11 mouse cellular contexts compared by ENCODE assay signal in genomic region chr10:46718349-46719087, GRCm38 (mm10).
DNase-seq lines count a peak whose midpoint lies in the region; ATAC-seq and TF ChIP-seq lines count a peak whose summit lies in the region.
"Had no signal": no experiment of that assay in that cellular context is flagged by ENCODE, and none has a peak within 500 bp of the region (broad histone marks: within the 10 kb centered on the region; RNA-seq: fewer than 3 reads in every experiment).

No protein-coding gene starts in this region.

- H3K27me3 ChIP-seq in midbrain, embryonic 11.5 days (ENCODE audit: control insufficient read depth, insufficient read depth, low read length) = no peaks in the 10 kb centered on the region
- H3K27me3 ChIP-seq in midbrain, embryonic 10.5 days (ENCODE audit: low read depth, poor library complexity, severe bottlenecking) = no peaks in the 10 kb centered on the region
- H3K27me3 ChIP-seq in forebrain, embryonic 14.5 days (replicated peaks; ENCODE audit: control insufficient read depth, insufficient read depth, low read length) = no peaks in the 10 kb centered on the region
- no peaks in the 10 kb centered on the region for H3K27me3 ChIP-seq in neural tube, embryonic 15.5 days (replicated peaks)

- peak; percentile 53 for ATAC-seq in midbrain, embryonic 11.5 days (ENCODE audit: low FRiP score)
- ATAC-seq in forebrain, embryonic 14.5 days = peak; percentile 91
- peak; percentile 69; the same call in 1 of the 2 replicates for ATAC-seq in neural tube, embryonic 15.5 days (ENCODE audit: low FRiP score)
- ATAC-seq in megakaryocyte-erythroid progenitor cell, adult 5-6 weeks (replicated peaks; ENCODE audit: low FRiP score, low TSS enrichment, poor library complexity, severe bottlenecking) = no peak

- H3K27ac ChIP-seq in midbrain, embryonic 11.5 days (ENCODE audit: low read depth, low read length) = no peak overlapping the region
- no peak overlapping the region for H3K27ac ChIP-seq in midbrain, embryonic 10.5 days (replicated peaks)
- peak overlapping the region; percentile 90 for H3K27ac ChIP-seq in forebrain, embryonic 14.5 days (ENCODE audit: low read depth, low read length)
- peak overlapping the region; percentile 82 for H3K27ac ChIP-seq in layer of hippocampus, adult 2 months
- H3K27ac ChIP-seq in neural tube, embryonic 15.5 days (replicated peaks) = no peak overlapping the region

- no peaks in the 10 kb centered on the region for H3K36me3 ChIP-seq in midbrain, embryonic 11.5 days (ENCODE audit: control insufficient read depth, insufficient read depth, low read length)
- H3K36me3 ChIP-seq in midbrain, embryonic 10.5 days = no peaks in the 10 kb centered on the region
- no peaks in the 10 kb centered on the region for H3K36me3 ChIP-seq in forebrain, embryonic 14.5 days (ENCODE audit: control insufficient read depth, insufficient read depth, low read length)
- no peaks in the 10 kb centered on the region for H3K36me3 ChIP-seq in neural tube, embryonic 15.5 days

- no peak overlapping the region for H3K4me3 ChIP-seq in midbrain, embryonic 11.5 days (ENCODE audit: low read depth, low read length)
- no peak overlapping the region for H3K4me3 ChIP-seq in midbrain, embryonic 10.5 days
- no peak overlapping the region for H3K4me3 ChIP-seq in forebrain, embryonic 14.5 days (ENCODE audit: low read depth, low read length)
- H3K4me3 ChIP-seq in layer of hippocampus, adult 2 months = no peak overlapping the region
- H3K4me3 ChIP-seq in neural tube, embryonic 15.5 days (replicated peaks) = no peak overlapping the region

- peak; percentile 49 for DNase-seq in midbrain, embryonic 11.5 days (ENCODE audit: low spot score, missing footprints)
- DNase-seq in midbrain, embryonic 10.5 days (ENCODE audit: low spot score) = no peak
- peak; percentile 79 for DNase-seq in forebrain, embryonic 14.5 days (ENCODE audit: low spot score)
- DNase-seq in layer of hippocampus, adult 2 months (ENCODE audit: low spot score in 2 of 2) = peak; percentile 39 to 40
- DNase-seq in thymus, postnatal 36 days = no peak
- DNase-seq: gastrocnemius, postnatal 10 days; kidney, adult 11 months; liver; thymus, postnatal 25 days had no signal

- no peak overlapping the region for H3K9ac ChIP-seq in midbrain, embryonic 11.5 days (ENCODE audit: low read length)
- no peak overlapping the region for H3K9ac ChIP-seq in forebrain, embryonic 14.5 days (ENCODE audit: low read length)
- H3K9ac ChIP-seq in neural tube, embryonic 15.5 days (replicated peaks) = no peak overlapping the region

- WGBS in midbrain, embryonic 11.5 days = 63% methylated on average over 2 of the region's 2 CpGs
- 81% methylated on average over 2 of the region's 2 CpGs for WGBS in midbrain, embryonic 10.5 days
- WGBS in forebrain, embryonic 14.5 days = 20% methylated on average over 2 of the region's 2 CpGs
- WGBS in neural tube, embryonic 15.5 days = 27% methylated on average over 2 of the region's 2 CpGs

- no peak overlapping the region for H3K4me2 ChIP-seq in midbrain, embryonic 11.5 days
- no peak overlapping the region for H3K4me2 ChIP-seq in forebrain, embryonic 14.5 days (ENCODE audit: low read length)
- no peak overlapping the region for H3K4me2 ChIP-seq in neural tube, embryonic 15.5 days

- H3K4me1 ChIP-seq in midbrain, embryonic 11.5 days (ENCODE audit: control insufficient read depth, insufficient read depth, low read length) = no peaks in the 10 kb centered on the region
- H3K4me1 ChIP-seq in midbrain, embryonic 10.5 days = peaks cover 3% of the 10 kb centered on the region; the same call in 1 of the 2 replicates
- peaks cover 3% of the 10 kb centered on the region for H3K4me1 ChIP-seq in forebrain, embryonic 14.5 days (ENCODE audit: control insufficient read depth, insufficient read depth, low read length)
- H3K4me1 ChIP-seq in neural tube, embryonic 15.5 days = no peaks in the 10 kb centered on the region

- no peaks in the 10 kb centered on the region for H3K9me3 ChIP-seq in midbrain, embryonic 11.5 days (ENCODE audit: control insufficient read depth, low read length)
- H3K9me3 ChIP-seq in midbrain, embryonic 10.5 days (replicated peaks) = no peaks in the 10 kb centered on the region
- no peaks in the 10 kb centered on the region for H3K9me3 ChIP-seq in forebrain, embryonic 14.5 days (replicated peaks; ENCODE audit: control insufficient read depth, low read length)
- no peaks in the 10 kb centered on the region for H3K9me3 ChIP-seq in neural tube, embryonic 15.5 days (replicated peaks)

- TF ChIP-seq CTCF in layer of hippocampus, adult 2 months (conservative IDR thresholded peaks at IDR 0.05) = no peak

Comparison
In these comparisons a context has a peak if more than half of its experiments do, and no peak if none do; other contexts are left out.
1. DNase-seq: peak in midbrain, embryonic 11.5 days (single experiment), forebrain, embryonic 14.5 days (single experiment) and layer of hippocampus, adult 2 months (2 of 2); none in midbrain, embryonic 10.5 days (single experiment) and thymus, postnatal 36 days (0 of 2).
2. H3K27ac ChIP-seq: peak in forebrain, embryonic 14.5 days (single experiment) and layer of hippocampus, adult 2 months (single experiment); none in midbrain, embryonic 11.5 days (single experiment), midbrain, embryonic 10.5 days (single experiment) and neural tube, embryonic 15.5 days (single experiment).